ENCODE assay signal across 8 mouse cellular contexts in the genomic region with DNA sequence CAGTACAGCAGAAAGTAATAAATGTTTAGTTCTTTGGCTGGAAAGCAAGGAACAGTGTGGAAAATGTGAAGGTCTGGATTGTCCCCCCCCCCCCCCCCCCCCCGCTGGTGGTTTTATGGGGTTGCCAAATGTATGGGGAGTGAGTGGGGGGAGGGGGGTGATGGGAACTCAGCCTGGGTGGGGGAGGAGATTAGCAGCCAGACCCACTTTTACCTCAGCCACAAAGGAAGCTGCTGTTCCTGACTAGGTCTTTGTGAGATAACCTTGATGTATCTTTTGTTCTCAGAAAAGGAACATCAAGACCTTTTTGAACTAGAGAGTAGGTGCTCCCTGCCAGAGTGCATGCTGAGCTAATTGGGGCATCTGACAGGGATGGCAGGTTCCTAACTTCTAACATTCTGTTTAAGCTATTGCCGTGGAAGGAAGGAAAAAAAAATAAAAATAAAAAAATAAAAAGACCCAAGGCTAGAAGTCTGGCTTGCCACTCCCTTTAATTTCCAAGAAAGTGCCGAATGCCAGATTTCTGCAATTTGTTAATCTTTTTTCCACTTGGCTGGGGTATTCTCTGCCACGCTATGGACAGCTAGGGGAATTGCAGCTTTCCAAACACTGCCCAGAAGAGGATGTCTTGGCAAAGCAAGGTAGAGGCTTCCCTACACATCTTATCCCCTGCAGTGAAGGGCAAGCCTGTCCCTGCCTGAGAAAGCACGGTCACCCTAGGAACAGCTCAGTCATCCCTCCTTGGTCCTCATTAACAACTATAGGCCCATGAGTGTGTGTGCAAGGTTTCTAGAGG. TPM values are rescaled to one million over a fixed set of nuclear protein-coding genes. Genes with fewer than 3 reads are reported as not detected.
DNase-seq lines count a peak whose midpoint lies in the region; ATAC-seq and TF ChIP-seq lines count a peak whose summit lies in the region.

No protein-coding gene starts in this region.

- TF ChIP-seq EP300 in heart, adult 2 months (IDR thresholded peaks at IDR 0.05; ENCODE audit: insufficient read depth, low read depth, low read length): no peak
- no peak for TF ChIP-seq EP300 in stomach, postnatal 0 days (optimal IDR thresholded peaks at IDR 0.05)

- H3K9ac ChIP-seq in heart, adult 2 months (ENCODE audit: low read depth, low read length): no peak overlapping the region
- H3K9ac ChIP-seq in forebrain, embryonic 12.5 days: no peak overlapping the region
- no peak overlapping the region for H3K9ac ChIP-seq in stomach, postnatal 0 days (ENCODE audit: low read length)

- no peak for DNase-seq in heart, adult 2 months
- no peak for DNase-seq in heart, postnatal 4 days
- peak; percentile 57 for DNase-seq in thymus, postnatal 0 days (ENCODE audit: low spot score)
- no peak for DNase-seq in thymus, adult 18-20 months
- DNase-seq in stomach, postnatal 0 days (ENCODE audit: low spot score): no peak
- no peak for DNase-seq in gastrocnemius, postnatal 14 days
- no peak for DNase-seq in gastrocnemius, adult 18-20 months (ENCODE audit: low spot score)

- no peak overlapping the region for H3K4me3 ChIP-seq in heart, adult 2 months
- H3K4me3 ChIP-seq in forebrain, embryonic 12.5 days (replicated peaks): no peak overlapping the region
- no peak overlapping the region for H3K4me3 ChIP-seq in stomach, postnatal 0 days (ENCODE audit: low read depth, low read length)

- no peak for TF ChIP-seq POLR2A in heart, adult 2 months (IDR thresholded peaks at IDR 0.05; ENCODE audit: insufficient read depth, low read depth, low read length)

- H3K27ac ChIP-seq in heart, adult 2 months: peak overlapping the region; percentile 68
- no peak overlapping the region for H3K27ac ChIP-seq in forebrain, embryonic 12.5 days
- no peak overlapping the region for H3K27ac ChIP-seq in stomach, postnatal 0 days (replicated peaks)

- no peaks in the 10 kb centered on the region for H3K27me3 ChIP-seq in heart, adult 2 months (ENCODE audit: control insufficient read depth, insufficient read depth, low read length)
- no peaks in the 10 kb centered on the region for H3K27me3 ChIP-seq in forebrain, embryonic 12.5 days
- no peaks in the 10 kb centered on the region for H3K27me3 ChIP-seq in stomach, postnatal 0 days (ENCODE audit: control insufficient read depth, insufficient read depth, low read length)

- peak; percentile 27; the same call in 1 of the 2 replicates for ATAC-seq in forebrain, embryonic 12.5 days (ENCODE audit: low FRiP score)
- no peak for ATAC-seq in stomach, postnatal 0 days (ENCODE audit: low FRiP score, low TSS enrichment)

- no peaks in the 10 kb centered on the region for H3K9me3 ChIP-seq in forebrain, embryonic 12.5 days
- no peaks in the 10 kb centered on the region for H3K9me3 ChIP-seq in stomach, postnatal 0 days (ENCODE audit: control insufficient read depth, low read length)

- H3K4me1 ChIP-seq in heart, adult 2 months (ENCODE audit: control insufficient read depth, insufficient read depth, low read length): peaks cover 9% of the 10 kb centered on the region
- H3K4me1 ChIP-seq in forebrain, embryonic 12.5 days: peaks cover 4% of the 10 kb centered on the region
- H3K4me1 ChIP-seq in stomach, postnatal 0 days (replicated peaks; ENCODE audit: control insufficient read depth, insufficient read depth): no peaks in the 10 kb centered on the region

- H3K4me2 ChIP-seq in forebrain, embryonic 12.5 days: no peak overlapping the region
- no peak overlapping the region for H3K4me2 ChIP-seq in stomach, postnatal 0 days (replicated peaks; ENCODE audit: low read depth)

- intact Hi-C loops in heart, adult 2 months (cut with DNase I): loop anchor here (2.0 to 5.0 kb wide), 2 partner anchors 90 to 121 kb away; no protein-coding TSS in a partner anchor
- intact Hi-C loops in gastrocnemius, postnatal 14 days (cut with DNase I; ENCODE audit: low total_unique reads): loop anchor here (10.0 kb wide), 1 partner anchor 117 kb away; no protein-coding TSS in a partner anchor

- no peaks in the 10 kb centered on the region for H3K79me2 ChIP-seq in heart, adult 2 months (replicated peaks; ENCODE audit: control insufficient read depth, insufficient read depth, low read length)

- 13% methylated on average over 5 of the region's 5 CpGs for WGBS in heart, adult 2 months
- WGBS in forebrain, embryonic 12.5 days: 26% methylated on average over 5 of the region's 5 CpGs
- 17% methylated on average over 5 of the region's 5 CpGs for WGBS in stomach, postnatal 0 days

- TF ChIP-seq CTCF in heart, adult 2 months (IDR thresholded peaks at IDR 0.05): peak; percentile 52
- peak; percentile 65 for TF ChIP-seq CTCF in stomach, postnatal 0 days (IDR thresholded peaks at IDR 0.05; ENCODE audit: low read depth)

- H3K36me3 ChIP-seq in heart, adult 2 months (ENCODE audit: control insufficient read depth, insufficient read depth, low read length): peaks cover 5% of the 10 kb centered on the region
- H3K36me3 ChIP-seq in forebrain, embryonic 12.5 days (replicated peaks): no peaks in the 10 kb centered on the region
- H3K36me3 ChIP-seq in stomach, postnatal 0 days (ENCODE audit: control insufficient read depth, insufficient read depth, low read length): no peaks in the 10 kb centered on the region

RNA-seq across cellular contexts. Expression of gene Nt5e, which starts 35.3 kb away (rescaled TPM):
- total RNA-seq in heart, adult 2 months (2021): 10 to 100 TPM; 13.4 to 15.5 TPM
- polyA plus RNA-seq in heart, adult 2 months (2012; rRNA removed): 8.1 and 11.1 TPM in 2 replicates
- 10 to 100 TPM in 1 of 2 experiments, 1 to 10 TPM in 1; 9.3 to 10.1 TPM for total RNA-seq in heart, postnatal 4 days (2021)
- polyA plus RNA-seq in thymus, postnatal 0 days (2015; fragmentation: Nextera tagmentation; extraction: Ambion mirVana): 1.2 and 1.5 TPM in 2 replicates
- 0.60 and 0.78 TPM in 2 replicates for polyA plus RNA-seq in forebrain, embryonic 12.5 days (2016; fragmentation: Nextera tagmentation; extraction: Ambion mirVana)
- polyA plus RNA-seq in stomach, postnatal 0 days (2015; fragmentation: Nextera tagmentation; extraction: Ambion mirVana): 52.7 and 55.9 TPM in 2 replicates
- 1 to 10 TPM; 4.8 to 5.2 TPM for total RNA-seq in gastrocnemius, postnatal 14 days (2021)
- 1 to 10 TPM; 1.6 to 2.7 TPM for total RNA-seq in gastrocnemius, adult 18-20 months (2021)
